Mouse (Mus musculus) adrenal gland, postnatal 10 days (tissue): ENCODE data around the gene Dohh. TPM values are rescaled to one million over a fixed set of nuclear protein-coding genes. Genes with fewer than 3 reads are reported as not detected.

ENCODE experiments used
- DNase-seq: peaks from one replicate; pipeline ENCODE4 v3.0.0; 2021; ENCODE audit warnings: mixed read lengths
- total RNA-seq, 2 experiments: library from RNA; stranded (reverse); gene quantifications; 2 replicates each; pipeline ENCODE4 v1.2.3; 2021

Dohh gene
- total RNA-seq, 2 experiments from 2014 or later, result 52.8 to 54.2 TPM

DNA sequence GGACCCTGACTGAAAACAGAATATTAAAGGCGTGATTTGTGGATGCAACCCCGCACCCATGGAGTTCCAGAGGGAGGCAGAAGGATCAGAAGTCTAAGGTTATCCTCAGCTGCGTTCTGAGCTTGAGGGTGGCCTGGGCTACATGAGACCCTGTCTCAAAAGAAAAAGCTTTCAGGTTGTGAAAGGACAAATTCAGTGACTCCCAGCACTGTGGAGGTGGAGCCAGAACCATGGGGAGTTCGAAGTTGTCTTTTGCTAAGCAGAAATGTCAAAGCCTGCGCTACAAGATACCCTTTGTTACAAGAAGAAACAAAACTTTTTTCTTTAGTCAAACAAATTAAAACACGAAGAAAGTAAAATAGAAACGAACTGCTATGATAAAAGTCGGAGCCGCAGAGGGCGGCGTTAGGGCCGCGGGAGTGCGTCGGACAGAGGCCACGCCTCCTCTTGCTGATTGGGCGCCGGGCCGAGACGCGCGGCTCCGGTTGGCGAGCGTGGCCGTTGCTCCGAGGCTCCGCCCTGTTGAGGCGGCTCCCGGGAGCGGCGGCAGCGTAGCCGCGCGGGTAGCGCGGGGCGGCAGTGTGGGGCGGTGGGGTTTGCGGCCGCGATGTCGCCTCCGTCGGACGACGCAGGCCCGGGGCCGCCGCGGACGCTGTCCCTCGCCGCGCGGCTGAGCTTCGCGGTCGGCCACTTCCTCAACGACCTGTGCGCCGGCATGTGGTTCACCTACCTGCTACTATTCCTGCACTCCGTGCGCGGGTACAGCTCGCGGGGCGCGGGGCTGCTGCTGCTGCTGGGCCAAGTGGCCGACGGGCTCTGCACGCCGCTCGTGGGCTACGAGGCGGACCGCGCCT is 27.0 kb upstream of the Dohh start, which contains the start of gene Mfsd12:
Gene Mfsd12, plus strand, starts transcription at position 501 of the 854 bp plus-strand sequence.
- DNase-seq, result peak; percentile 95

DNA sequence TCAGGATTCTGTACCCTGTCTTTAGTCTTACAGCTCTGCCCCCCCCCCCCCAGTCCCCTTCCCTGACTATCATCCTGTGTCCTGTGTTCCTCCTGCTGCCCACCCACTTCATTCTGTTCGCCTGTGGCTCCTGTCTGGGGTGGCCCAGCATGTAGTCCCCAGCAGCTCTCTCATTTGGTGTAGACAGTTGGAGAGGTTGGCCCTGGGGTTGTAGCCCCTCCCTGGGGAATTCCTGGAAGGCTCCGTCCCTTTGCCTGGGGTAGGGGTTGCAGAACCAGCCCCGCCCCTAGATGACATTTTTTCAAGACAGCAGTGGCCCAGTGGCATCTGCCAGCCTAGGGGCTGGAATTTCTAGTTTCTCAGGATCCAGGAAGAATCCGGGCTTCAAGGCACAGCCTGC is 26.0 kb upstream of the Dohh start:
- DNase-seq, result no peak

DNA sequence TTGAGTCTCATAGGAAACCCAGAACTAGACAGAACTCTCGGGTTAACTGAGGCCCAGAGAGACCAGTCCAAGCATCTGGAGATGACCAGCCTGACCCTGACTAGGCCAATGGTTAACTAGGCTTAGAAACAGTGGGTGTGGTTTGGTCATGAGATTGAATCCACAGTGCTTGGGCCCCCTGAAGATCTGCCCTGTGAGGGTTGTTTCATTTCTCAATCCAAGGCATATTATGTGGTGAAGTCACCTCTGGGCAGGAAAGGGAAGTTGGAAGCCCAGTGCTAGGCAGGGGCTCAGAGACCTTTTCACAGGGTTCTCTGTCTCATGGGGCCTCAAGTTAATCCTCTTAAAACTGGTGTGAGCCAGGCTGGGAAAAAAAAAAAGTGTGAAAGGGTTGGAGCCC is 25.4 kb upstream of the Dohh start:
- DNase-seq, result no peak

DNA sequence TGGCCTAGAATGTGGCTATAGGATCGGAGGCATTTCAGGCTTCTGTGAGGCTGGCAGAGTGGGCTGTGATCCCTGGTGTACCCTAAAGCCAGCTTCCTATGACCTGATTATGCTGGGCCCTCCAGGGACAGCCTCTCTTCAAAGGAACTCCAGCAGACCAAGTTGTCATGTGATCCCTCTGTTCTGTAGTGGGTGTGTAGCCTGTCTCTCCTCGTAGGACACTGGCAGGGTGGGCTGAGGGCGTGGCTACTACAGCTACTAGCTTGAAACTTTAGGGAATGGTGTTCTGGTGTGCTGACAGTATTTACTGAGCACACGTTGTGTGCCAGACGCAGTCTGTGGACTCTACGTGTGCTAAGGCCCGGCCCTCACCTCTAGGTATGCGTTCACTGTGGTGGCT is 23.5 kb upstream of the Dohh start:
- DNase-seq, result no peak

DNA sequence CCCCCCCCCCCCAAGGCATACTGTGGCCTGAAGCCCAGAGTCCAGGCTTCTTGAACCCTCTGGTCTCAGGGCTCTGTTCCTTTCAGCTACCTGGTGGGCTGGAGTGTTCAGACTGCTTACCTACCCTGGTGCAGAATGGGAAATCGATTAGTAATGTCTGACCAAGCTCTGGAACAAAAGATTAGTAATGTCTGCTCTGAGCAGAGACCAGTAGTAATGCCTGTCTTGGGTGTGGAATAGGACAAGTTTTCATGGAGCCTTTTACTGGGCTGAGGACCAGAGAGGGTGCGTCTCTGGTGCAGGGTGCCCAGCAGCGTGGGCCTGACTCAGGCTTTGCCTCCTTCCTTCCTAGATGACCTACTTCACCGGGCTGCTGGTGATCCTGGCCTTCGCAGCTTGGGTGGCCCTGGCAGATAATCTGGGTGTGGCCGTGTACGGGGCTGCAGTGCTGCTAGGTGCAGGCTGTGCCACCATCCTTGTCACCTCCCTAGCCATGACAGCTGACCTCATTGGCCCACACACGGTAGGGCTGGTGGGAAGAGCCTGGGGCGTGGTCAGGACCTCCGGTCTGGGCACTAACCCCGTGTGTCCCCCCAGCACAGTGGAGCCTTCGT is 21.8 kb upstream of the Dohh start:
- peak; percentile 23 for DNase-seq

DNA sequence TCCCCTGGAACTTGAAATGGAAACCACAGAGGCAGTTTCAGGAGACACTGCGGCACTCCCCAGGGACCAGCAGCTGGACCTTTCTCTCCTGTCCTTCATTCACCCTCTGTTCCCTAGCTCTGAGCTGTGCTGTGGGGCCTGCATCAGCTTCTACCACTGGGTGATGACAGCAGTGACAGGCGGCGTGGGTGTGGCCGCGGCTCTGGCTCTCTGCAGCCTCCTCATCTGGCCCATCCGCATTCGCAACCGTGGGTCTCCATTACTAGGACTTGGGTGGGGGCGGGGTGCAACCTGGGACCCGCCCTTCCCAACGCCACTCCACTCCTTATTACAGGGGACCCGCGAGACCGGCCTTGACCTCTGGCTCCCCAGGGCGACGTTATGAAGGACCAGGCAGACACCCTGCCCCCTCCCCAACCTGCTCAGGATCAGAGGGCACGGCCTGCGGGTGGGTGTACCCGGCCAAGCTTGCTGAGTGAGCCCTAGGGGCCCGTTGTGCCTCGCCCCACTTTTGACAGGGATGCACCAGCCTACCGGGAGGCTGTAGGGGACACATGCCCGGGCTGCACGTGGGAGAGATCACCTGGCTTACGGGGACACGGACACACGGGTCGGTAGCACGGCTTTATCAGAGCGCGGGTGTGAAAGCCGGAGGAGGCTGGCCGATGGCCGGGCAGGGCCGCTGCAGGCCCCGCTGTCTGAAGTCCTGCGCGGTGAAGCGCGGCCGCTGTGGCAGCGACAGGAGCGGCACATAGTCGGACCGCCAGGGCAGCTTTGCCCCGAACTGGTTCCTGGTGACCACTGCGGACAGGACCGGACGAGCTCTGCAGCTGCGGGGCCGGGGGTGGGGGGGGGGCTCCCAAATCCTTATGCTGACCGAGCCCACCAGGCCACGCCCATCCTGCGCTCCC is 20.5 kb upstream of the Dohh start:
- DNase-seq, result peak; percentile 54

DNA sequence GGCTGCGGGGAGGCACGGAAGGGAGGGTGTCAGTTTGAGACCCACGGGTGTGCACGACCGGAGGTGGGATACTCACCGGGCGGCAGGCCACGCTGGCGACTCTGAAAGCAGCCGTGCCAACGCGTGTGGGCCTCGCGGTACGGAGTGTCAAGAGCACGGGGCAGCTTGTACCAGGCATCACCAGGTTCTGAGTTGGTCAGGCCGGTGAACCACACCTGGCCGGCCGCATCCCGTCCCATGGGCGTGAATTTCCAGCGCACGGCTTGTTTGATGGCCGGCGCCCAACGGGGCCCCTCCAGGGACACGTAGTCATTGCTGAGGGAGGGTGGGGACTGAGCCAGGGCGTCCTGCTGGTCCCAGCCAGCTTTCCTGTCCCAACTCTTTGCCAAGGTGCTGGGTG is 19.6 kb upstream of the Dohh start:
- DNase-seq, result peak; percentile 76

DNA sequence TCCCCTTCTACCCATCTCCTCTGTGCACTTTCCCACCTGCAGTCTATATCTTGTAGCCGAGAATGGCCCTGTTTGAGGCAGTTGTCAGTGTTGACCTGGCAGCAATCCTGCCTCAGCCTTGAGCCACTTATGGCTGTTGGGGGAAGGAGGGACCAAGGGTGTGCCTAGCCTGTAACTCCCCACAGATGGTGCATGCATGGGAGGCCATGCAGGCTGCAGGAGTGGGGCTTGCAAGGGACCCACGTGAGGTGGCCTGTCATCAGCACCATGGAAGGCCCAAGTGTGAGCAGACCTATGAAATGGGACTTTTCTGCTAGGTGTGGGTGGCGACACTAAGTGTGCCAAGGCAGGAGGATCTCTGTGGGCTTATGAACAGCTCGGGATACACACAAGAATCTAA is 19.2 kb upstream of the Dohh start:
- no peak for DNase-seq

DNA sequence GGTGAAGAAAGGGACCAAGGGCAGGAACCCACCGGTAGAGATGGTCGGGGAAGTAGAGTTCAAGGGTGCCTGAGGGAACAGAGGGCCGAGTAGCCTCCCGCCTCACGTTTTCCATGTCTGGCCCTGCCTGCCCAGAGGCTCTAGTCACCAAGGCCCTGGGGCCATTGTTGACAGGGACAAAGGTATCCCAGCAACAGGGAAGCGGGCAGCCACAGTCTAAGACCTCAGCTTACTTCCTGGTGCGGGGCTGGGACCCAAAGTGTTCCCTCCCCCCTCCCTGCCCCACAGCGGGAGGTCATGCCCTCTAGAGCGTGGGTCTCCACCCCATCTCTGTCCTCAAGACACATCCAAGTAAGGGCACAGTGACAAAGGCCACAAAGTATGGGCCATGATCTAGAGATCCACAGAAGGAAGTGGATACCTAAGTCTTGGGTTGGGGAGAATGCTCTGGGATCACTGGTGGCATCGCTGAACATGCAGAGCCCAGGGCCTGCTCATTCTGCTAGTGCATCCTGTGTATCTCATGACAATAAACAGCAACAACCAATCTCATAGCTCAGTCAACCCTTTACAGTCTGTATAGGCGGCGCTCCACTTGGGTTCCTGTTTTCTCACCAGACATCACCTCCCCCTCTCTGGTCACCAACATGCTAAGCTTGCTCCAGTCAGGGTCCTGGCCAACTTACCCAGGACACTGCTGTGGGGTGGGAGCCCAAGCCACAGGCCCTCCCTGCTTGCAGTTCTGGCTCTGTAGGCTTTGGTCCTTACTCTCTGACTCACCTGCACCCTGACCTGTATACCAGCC is 18.4 kb upstream of the Dohh start, which contains the start of gene 4930404N11Rik:
Gene 4930404N11Rik, minus strand, starts transcription at position 145 of the 805 bp plus-strand sequence.
- DNase-seq, result no peak

DNA sequence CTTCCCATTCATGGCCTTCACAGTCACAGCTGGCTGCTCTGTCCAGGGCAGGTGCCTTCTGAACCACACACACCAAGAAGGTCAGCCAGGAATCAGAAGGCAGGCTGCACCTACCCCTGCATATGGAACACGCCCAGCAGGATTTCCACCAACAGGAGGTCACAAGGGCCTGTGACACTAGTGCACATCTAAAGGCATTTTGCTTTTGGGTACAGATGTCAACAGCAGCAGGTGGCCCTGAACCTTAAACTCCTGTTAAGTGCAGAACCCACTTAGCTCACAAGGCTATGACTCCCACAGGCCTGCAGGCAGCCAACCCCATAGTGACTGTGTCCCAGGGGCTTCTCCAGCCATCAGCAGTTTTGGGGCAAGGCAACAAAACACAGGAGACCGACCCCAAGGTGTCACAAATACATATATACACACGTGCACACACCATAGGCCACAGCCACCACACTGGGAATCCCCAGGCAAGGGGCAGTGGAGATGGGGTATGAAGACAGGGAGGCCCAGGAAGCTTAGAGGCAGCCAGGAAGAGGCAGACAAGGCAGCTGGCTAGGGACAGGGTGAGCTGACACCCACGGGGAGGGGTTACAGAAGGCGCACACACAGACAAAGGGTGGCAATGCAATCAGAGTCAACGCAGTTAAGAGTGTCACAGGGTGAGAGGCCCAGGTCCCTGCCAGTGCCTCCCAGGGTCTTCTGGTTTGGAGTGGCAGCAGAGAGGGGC is 17.6 kb upstream of the Dohh start:
- no peak for DNase-seq

DNA sequence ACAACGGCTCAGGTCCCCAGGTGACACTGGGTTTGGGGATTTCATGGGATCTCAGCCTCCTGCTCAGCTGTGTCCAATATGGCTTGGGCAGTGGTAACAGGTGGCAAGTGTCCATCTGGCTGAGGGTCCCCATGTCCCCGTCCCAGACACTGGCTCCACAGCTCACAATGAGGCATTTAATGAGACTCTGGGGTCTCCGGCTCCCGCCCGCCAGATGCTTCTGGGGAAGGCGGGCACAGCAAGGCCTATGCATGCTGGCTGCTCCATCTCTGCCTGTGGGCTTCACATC is 17.1 kb upstream of the Dohh start:
- no peak for DNase-seq

DNA sequence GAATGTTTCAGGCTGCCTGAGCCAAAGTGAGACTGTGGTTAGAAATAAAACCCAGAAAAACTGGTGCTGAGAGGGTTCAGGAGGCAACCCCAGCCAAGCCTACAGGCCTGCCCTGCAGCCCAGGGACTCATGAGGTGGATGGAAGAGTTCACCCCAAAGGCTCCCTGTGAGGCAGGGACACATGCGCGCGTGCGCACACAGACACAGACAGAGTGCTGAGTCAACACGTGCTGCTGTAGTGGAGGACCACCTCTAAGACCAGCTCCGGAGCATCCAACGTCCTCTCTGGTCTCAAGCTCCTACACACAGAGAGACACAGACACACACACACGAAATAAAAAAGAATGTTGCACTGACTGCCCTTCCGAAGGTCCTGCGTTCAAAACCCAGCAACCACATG is 8.9 kb upstream of the Dohh start:
- DNase-seq, result no peak

DNA sequence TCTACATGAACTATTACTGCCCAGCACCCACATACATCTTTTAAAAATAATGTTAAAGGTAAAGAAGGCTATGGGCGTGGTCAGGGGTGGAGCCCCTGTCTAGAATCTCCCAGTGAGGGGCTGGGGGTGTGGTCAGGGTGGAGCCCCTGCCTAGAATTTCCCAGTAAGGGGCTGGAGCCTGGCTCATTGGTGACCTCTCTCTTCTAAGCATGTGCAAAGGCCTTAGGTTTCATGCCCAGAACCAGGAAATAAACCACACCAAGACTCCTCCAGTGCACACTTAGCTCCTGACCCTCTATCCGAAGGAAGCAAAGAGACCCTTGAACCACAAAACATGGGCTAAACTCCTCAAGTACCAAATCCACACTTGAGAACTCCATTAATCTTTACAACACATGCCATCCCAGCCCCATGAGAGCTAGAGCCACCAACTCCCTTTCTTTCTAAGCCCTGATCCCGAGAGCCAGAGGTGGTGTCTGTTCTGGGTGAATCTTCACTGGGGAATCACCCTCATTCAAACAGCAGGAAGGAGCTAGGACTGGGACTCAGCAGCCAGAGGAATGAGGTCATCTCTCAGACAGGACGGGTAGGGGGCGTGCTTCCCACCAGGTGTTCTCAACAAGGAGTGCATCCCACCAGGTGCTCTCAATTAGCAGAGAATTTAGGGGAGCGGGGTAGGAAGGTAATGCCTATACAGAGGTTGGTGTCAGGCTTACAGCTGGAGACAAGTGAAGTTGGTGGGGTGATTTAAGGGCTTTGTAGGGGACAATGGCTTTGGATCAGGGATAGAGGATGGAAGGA is 7.5 kb upstream of the Dohh start:
- DNase-seq, result no peak

DNA sequence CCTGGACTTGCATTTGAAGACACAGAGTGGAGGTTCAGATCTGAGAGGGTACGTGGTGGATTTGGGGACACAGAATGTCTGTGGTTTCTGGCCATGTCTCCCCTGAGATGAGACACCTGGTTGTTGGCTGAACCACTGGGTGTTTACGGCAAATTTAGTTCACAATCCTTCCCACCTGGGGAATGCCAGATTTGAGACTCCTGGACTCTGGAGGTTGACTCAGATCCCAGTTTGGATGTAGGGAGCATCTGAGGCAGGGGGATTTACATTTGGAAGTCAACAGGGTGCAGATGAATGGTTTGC is 6.9 kb upstream of the Dohh start:
- no peak for DNase-seq

DNA sequence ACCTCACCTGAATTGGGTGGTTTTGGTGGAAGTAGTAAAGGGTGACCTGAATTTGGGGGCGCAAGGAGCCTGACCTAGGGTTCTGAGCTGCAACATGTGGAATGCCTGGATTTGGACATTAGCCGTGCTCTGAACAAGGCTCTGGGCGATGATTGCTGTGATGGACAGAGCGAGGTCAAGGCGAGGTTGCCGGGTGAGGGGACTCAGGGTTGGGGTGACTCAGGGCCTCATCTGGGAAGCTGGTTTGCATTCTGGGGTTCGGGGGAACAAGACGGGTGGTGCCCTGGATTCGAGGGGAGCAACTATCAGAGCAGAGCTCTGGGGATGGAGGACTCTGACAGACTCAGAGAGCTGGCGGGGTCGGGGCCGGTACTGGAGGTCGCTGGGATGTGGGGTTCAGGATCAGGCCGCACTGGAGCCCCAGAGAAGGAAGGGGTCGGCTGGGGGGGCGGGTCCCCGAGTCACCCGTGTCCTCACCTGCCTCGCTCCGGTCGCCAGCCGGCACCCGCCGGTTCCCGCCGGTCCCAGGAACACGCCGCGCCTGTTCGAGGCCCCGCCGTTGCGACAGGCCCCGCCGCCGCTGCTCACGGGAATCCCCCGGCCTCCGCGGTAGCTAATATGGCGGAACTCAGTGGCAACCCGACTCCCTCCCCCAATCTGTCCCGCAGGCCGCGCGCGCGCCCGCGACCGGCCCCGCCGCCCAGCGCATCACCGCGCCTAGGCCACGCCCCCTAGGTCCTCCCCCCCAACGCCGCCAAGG is 6.3 kb upstream of the Dohh start, which contains the start of gene Fzr1:
Gene Fzr1, minus strand, starts transcription at position 724 of the 760 bp plus-strand sequence.
- no peak for DNase-seq

DNA sequence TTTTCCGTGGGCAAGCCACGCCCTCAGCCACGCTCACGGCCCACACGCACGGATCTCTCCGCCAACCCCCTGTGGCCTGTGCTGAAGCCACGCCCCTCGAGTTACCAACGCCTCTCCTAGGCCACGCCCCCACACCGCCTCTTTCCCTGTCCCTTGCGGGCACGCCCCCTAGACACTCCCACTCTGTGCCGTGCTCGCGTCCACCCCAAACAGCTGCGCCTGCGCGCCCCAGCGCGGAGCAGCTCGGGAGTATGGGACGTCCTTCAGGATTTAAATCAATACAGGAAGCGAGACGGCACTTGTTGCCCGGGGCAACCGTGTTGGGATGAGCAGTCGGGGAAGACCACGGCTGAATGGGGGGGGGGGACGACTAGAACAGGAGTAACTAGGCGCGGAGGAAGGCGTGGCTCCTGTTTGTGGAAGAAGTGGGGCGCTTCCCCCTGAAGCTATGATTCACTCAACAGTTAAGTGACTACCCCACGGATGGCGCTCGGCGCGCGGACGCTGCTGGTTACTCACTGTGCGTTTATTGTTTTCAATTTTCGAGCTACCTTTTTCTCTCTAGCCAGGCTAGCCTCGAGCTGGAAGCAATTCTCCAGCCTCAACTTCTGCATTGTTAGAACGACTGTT is 5.6 kb upstream of the Dohh start:
- peak; percentile 100 for DNase-seq

DNA sequence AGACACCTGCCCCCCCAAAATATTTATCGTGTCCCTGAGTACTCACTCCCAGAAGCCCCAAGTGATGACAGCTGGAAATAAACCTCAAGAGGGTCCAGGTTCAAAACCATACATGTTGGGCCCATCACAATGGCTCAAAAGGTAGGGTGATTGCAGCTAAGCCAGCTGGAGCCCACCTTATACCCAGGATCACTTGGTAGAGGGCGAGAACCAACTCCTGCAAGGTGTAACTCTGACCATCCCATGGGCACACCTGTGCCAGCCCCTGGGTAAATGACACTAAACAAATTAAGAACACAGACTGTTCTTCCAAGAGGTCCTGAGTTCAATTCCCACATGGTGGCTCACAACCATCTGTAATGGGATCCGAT is 5.1 kb upstream of the Dohh start:
- no peak for DNase-seq

DNA sequence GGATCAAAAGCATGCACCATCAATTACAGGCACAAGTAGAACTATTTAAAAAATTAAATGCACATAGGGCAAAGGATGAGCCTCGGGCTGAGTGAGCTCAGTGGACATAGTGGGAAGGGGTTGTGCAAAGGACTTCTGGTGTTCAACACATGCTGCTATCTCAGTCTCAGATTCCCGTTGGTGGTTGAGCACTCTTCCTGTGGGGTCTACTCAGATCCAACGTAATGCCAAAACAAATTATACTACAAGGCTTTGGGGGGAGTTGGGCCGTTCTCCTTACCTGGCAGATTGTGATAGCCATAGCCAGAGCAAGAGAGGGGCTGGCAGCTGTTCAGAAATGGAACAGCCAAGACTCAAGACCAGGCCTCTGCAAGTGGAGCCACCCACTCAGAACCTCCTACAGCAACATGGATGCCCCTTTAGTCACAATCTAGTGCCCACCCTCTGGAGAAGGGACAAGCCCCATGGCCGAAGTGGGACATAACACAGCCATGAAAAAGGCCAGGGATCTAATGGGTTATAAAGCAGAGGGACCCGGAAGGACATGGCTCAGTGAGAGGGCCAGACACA is 4.3 kb upstream of the Dohh start:
- no peak for DNase-seq

DNA sequence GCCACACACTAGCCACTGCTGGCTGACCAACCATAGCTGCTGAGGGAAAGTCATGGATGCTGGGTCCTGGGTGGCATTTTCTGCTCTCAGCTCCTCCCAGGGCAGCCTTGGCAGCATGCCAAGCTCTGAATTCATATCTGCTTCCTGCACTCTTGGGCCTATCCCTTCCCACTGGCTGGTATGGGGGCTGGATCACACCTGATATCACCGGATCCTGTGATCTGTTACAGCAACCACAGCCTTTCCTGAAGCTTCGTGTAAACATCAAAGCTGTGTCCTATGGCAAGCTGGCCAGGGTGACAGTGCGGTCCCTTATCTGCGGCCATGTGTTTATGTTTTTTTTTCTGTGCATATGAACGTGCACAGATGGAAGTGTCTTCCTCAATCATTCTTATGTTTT is 2.2 kb upstream of the Dohh start:
- DNase-seq, result peak; percentile 59
